8 mouse cellular contexts compared by ENCODE assay signal in the genomic region with DNA sequence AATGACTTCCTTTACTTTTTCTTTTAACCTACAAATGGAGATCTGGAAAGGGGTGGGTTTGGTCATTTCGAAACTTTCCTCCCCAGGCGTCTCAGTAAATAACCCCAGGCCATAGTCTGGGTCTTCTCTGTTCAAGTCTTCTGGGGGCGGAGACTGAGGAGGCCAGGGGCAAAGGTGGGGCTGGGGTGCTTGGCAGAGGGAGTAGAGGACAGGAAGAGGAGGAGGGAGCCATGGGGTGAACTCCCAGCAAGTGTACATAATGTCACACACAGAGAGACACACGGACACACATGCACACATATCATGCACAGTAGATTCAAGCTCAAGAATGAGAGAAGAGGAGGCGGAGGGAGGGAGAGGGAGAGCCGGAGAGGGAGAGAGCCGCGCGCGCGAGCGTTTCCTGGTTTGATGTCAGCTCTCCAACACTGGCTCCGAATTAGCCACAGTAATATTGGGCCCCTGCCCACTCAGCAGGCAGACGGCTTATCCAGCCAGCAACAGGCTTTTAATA.
A peak's percentile ranks its signal among the peaks of the same experiment; 100 is the strongest.
DNase-seq lines count a peak whose midpoint lies in the region; ATAC-seq lines count a peak whose summit lies in the region.

No protein-coding gene starts in this region.

- no peaks in the 10 kb centered on the region for H3K9me3 ChIP-seq in limb, embryonic 10.5 days (replicated peaks)
- H3K9me3 ChIP-seq in midbrain, embryonic 11.5 days (ENCODE audit: control insufficient read depth, low read length) = no peaks in the 10 kb centered on the region
- H3K9me3 ChIP-seq in stomach, embryonic 14.5 days (ENCODE audit: control insufficient read depth, low read depth, low read length) = no peaks in the 10 kb centered on the region

- peak overlapping the region; percentile 38 for H3K4me3 ChIP-seq in limb, embryonic 10.5 days
- peak overlapping the region; percentile 6; the same call in 1 of the 2 replicates for H3K4me3 ChIP-seq in midbrain, embryonic 11.5 days (ENCODE audit: low read depth, low read length)
- H3K4me3 ChIP-seq in stomach, embryonic 14.5 days (ENCODE audit: low read depth, low read length) = peak overlapping the region; percentile 5; the same call in 1 of the 2 replicates

- H3K36me3 ChIP-seq in limb, embryonic 10.5 days = no peaks in the 10 kb centered on the region
- H3K36me3 ChIP-seq in midbrain, embryonic 11.5 days (ENCODE audit: control insufficient read depth, insufficient read depth, low read length) = no peaks in the 10 kb centered on the region
- no peaks in the 10 kb centered on the region for H3K36me3 ChIP-seq in stomach, embryonic 14.5 days (ENCODE audit: control insufficient read depth, insufficient read depth, low read length)

- peak overlapping the region; percentile 1; the same call in 1 of the 2 replicates for H3K9ac ChIP-seq in midbrain, embryonic 11.5 days (ENCODE audit: low read length)
- no peak overlapping the region for H3K9ac ChIP-seq in stomach, embryonic 14.5 days (replicated peaks; ENCODE audit: low read depth, low read length)

- H3K27me3 ChIP-seq in limb, embryonic 10.5 days (ENCODE audit: low read depth, poor library complexity, severe bottlenecking) = peaks cover 13% of the 10 kb centered on the region
- no peaks in the 10 kb centered on the region for H3K27me3 ChIP-seq in midbrain, embryonic 11.5 days (ENCODE audit: control insufficient read depth, insufficient read depth, low read length)
- no peaks in the 10 kb centered on the region for H3K27me3 ChIP-seq in stomach, embryonic 14.5 days (ENCODE audit: control insufficient read depth, insufficient read depth, low read length)

- H3K4me2 ChIP-seq in midbrain, embryonic 11.5 days = peak overlapping the region; percentile 42
- H3K4me2 ChIP-seq in stomach, embryonic 14.5 days (replicated peaks; ENCODE audit: low read depth, low read length) = peak overlapping the region; percentile 35

- ATAC-seq in common myeloid progenitor, adult 5-6 weeks (replicated peaks; ENCODE audit: low read depth, poor library complexity, severe bottlenecking) = peak; percentile 79
- peak; percentile 94 for ATAC-seq in granulocyte monocyte progenitor cell, adult 5-6 weeks (replicated peaks; ENCODE audit: poor library complexity, severe bottlenecking)
- ATAC-seq in inflammation-experienced regulatory T-cells, adult 6 months = peak; percentile 58
- peak; percentile 54 for ATAC-seq in midbrain, embryonic 11.5 days (ENCODE audit: low FRiP score)
- peak; percentile 46; the same call in 1 of the 2 replicates for ATAC-seq in stomach, embryonic 14.5 days (ENCODE audit: insufficient number of reproducible peaks, insufficient read depth, low FRiP score, low read depth)

- peak overlapping the region; percentile 59 for H3K27ac ChIP-seq in limb, embryonic 10.5 days
- no peak overlapping the region for H3K27ac ChIP-seq in midbrain, embryonic 11.5 days (ENCODE audit: low read depth, low read length)
- peak overlapping the region; percentile 2; the same call in 1 of the 2 replicates for H3K27ac ChIP-seq in stomach, embryonic 14.5 days (ENCODE audit: low read length)

- DNase-seq in adrenal gland, adult (ENCODE audit: inconsistent age in 2 of 2, low spot score in 1 of 2) = peak; percentile 38 to 50
- DNase-seq in adrenal gland, adult 8-10 months = no peak
- DNase-seq in limb, embryonic 10.5 days (ENCODE audit: low spot score) = peak; percentile 62
- peak; percentile 91 for DNase-seq in midbrain, embryonic 11.5 days (ENCODE audit: low spot score, missing footprints)

- H3K4me1 ChIP-seq in limb, embryonic 10.5 days = peaks cover 33% of the 10 kb centered on the region
- H3K4me1 ChIP-seq in midbrain, embryonic 11.5 days (ENCODE audit: control insufficient read depth, insufficient read depth, low read length) = peaks cover 7% of the 10 kb centered on the region
- H3K4me1 ChIP-seq in stomach, embryonic 14.5 days (ENCODE audit: control insufficient read depth, insufficient read depth, low read length) = peaks cover 30% of the 10 kb centered on the region; the same call in 1 of the 2 replicates

- WGBS in limb, embryonic 10.5 days = 3% methylated on average over 14 of the region's 14 CpGs
- 2% methylated on average over 14 of the region's 14 CpGs for WGBS in midbrain, embryonic 11.5 days
- 2% methylated on average over 14 of the region's 14 CpGs for WGBS in stomach, embryonic 14.5 days
